8 mouse cellular contexts compared by ENCODE assay signal in the genomic region with DNA sequence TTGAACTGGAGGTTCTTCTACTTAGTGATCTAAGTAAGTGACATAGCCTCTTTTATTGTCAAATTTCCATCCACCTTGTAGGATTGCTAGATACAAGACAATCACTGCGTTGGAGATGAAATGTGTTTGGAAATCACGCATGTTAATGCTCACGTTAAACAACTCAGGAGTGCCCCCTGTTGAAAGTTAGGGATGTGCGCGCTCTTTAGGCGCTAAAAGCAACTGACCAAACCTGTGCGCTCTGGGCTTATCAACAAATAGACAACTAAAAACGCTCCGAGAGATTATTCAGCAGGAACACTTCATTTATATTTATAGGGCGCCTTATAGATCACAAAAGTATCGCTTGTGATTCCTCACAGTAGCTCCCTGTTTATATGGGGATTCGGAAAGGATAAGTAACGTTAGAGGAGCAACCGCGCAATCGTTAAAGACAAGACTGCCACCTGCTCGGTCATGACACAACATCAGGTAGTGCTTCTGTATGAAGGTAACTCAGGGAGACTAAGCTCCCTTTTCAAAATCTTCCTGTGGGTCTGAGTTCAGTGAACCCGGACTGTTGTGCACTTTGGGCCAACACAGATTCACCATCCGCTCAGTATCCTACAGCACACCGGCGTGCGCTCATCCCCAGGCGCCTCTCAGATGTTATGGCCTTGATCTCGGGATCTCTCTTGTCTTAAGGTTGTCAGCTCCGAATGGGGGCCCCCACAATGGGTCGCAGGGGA. TPM values are rescaled to one million over a fixed set of nuclear protein-coding genes. Genes with fewer than 3 reads are reported as not detected.
DNase-seq lines count a peak whose midpoint lies in the region; ATAC-seq and TF ChIP-seq lines count a peak whose summit lies in the region.

No protein-coding gene starts in this region.

- H3K4me3 ChIP-seq in ES-E14 (ENCODE audit: insufficient read depth in 1 of 2, low read depth in 1 of 2, low read length in 2 of 2, poor library complexity in 1 of 2, severe bottlenecking in 1 of 2), result peak overlapping the region; percentile 44 to 75
- peak overlapping the region; percentile 80 for H3K4me3 ChIP-seq in liver, embryonic 15.5 days (replicated peaks)

- no peaks in the 10 kb centered on the region for H3K9me3 ChIP-seq in ES-E14 (ENCODE audit: control insufficient read depth, insufficient read depth, low read depth, low read length)
- no peaks in the 10 kb centered on the region for H3K9me3 ChIP-seq in liver, embryonic 15.5 days (replicated peaks)

- H3K27ac ChIP-seq in ES-E14 (ENCODE audit: insufficient read depth, low read depth, low read length, poor library complexity, severe bottlenecking), result no peak overlapping the region
- H3K27ac ChIP-seq in liver, embryonic 15.5 days (replicated peaks), result peak overlapping the region; percentile 79

- 1% methylated on average over 26 of the region's 26 CpGs for WGBS in liver, embryonic 15.5 days (ENCODE audit: insufficient replicate concordance)

- H3K4me2 ChIP-seq in liver, embryonic 15.5 days, result peak overlapping the region; percentile 88

- no peak for ATAC-seq in liver, embryonic 15.5 days (ENCODE audit: insufficient read depth)

- H3K9ac ChIP-seq in ES-E14 (ENCODE audit: insufficient read depth, low read depth, low read length, poor library complexity, severe bottlenecking), result peak overlapping the region; percentile 47; the same call in 1 of the 2 replicates
- H3K9ac ChIP-seq in liver, embryonic 15.5 days, result peak overlapping the region; percentile 84

- H3K36me3 ChIP-seq in ES-E14 (ENCODE audit: control insufficient read depth, insufficient read depth, low read length, poor library complexity, severe bottlenecking), result peaks cover 17% of the 10 kb centered on the region
- peaks cover 20% of the 10 kb centered on the region for H3K36me3 ChIP-seq in liver, embryonic 15.5 days (replicated peaks)

- peaks cover 6 to 17% of the 10 kb centered on the region in 2 experiments; a peak in 3 of 4 replicates for H3K4me1 ChIP-seq in ES-E14 (ENCODE audit: control insufficient read depth in 2 of 2, insufficient read depth in 2 of 2, low read length in 2 of 2, poor library complexity in 1 of 2)
- peaks cover 26% of the 10 kb centered on the region for H3K4me1 ChIP-seq in liver, embryonic 15.5 days (replicated peaks)

- peak; percentile 80 for DNase-seq in 416B (ENCODE audit: low read depth)
- DNase-seq in ES-E14 (ENCODE audit: low read depth, low spot score), result peak; percentile 68
- peak; percentile 66 to 80 for DNase-seq in cerebellum, postnatal 25 days
- DNase-seq in heart, adult 8-10 months (ENCODE audit: low spot score), result peak; percentile 79
- peak; percentile 62 to 66 for DNase-seq in kidney, adult 8-10 months
- peak; percentile 61 to 70 for DNase-seq in natural killer cell, adult 2 months (ENCODE audit: low spot score in 2 of 2)
- DNase-seq in gastrocnemius, postnatal 4 days (ENCODE audit: low spot score in 2 of 2), result no peak

- in situ Hi-C loops in ES-E14 (cut with MboI; ENCODE audit: low sequenced_read_pairs in 2 of 2, unreplicated experiment in 2 of 2), result no loop called here

- H3K27me3 ChIP-seq in liver, embryonic 15.5 days, result no peaks in the 10 kb centered on the region

TF ChIP-seq in ES-E14, 5 proteins besides CTCF, POLR2A, EP300 and RAD21:
- TF ChIP-seq MAFK (IDR thresholded peaks at IDR 0.05; ENCODE audit: insufficient read depth, low read depth, low read length) (no peak), ZC3H11A (IDR thresholded peaks at IDR 0.05; ENCODE audit: borderline replicate concordance, low read depth, low read length) (no peak), ZNF384 (IDR thresholded peaks at IDR 0.05; ENCODE audit: low read depth, low read length) (no peak), HCFC1 (IDR thresholded peaks at IDR 0.05; ENCODE audit: borderline replicate concordance, insufficient read depth, low read length) (no peak), CHD2 (IDR thresholded peaks at IDR 0.05; ENCODE audit: low read depth, low read length) (no peak)

RNA-seq across cellular contexts. Expression of a gene that starts 0.7 kb away (rescaled TPM):
- 116 and 119 TPM in 2 replicates for total RNA-seq in ES-E14 (2012; rRNA removed)
- total RNA-seq in heart, adult 8-10 months (2022), result 10 to 100 TPM; 21.1 to 25.4 (median 21.4) TPM
- 25.5 and 27.3 TPM in 2 replicates for polyA plus RNA-seq in liver, embryonic 15.5 days (2015; fragmentation: Nextera tagmentation; extraction: Ambion mirVana)
- 10 to 100 TPM; 24.8 to 25.8 TPM for total RNA-seq in gastrocnemius, postnatal 4 days (2021)

RNA-seq across cellular contexts. Expression of a gene that starts 9.7 kb away (rescaled TPM):
- 0.22 and 0.32 TPM in 2 replicates for total RNA-seq in ES-E14 (2012; rRNA removed)
- 1 to 10 TPM in 3 of 4 experiments, under 1 TPM in 1; 0.54 to 2.1 (median 1.1) TPM for total RNA-seq in heart, adult 8-10 months (2022)
- 0.30 and 0.81 TPM in 2 replicates for polyA plus RNA-seq in liver, embryonic 15.5 days (2015; fragmentation: Nextera tagmentation; extraction: Ambion mirVana)
- under 1 TPM in 1 of 2 experiments, not detected in 1; 0.59 TPM for total RNA-seq in gastrocnemius, postnatal 4 days (2021)

RNA-seq across cellular contexts. Expression of a gene that starts 29.3 kb away (rescaled TPM):
- total RNA-seq in ES-E14 (2012; rRNA removed), result 8.5 and 12.1 TPM in 2 replicates
- total RNA-seq in heart, adult 8-10 months (2022), result 10 to 100 TPM in 3 of 4 experiments, 1 to 10 TPM in 1; 7.0 to 23.9 (median 12.6) TPM
- polyA plus RNA-seq in liver, embryonic 15.5 days (2015; fragmentation: Nextera tagmentation; extraction: Ambion mirVana), result 0.68 and 0.83 TPM in 2 replicates
- 10 to 100 TPM; 25.3 to 26.0 TPM for total RNA-seq in gastrocnemius, postnatal 4 days (2021)

RNA-seq across cellular contexts. Expression of a gene that starts 59.4 kb away (rescaled TPM):
- 10.8 and 12.9 TPM in 2 replicates for total RNA-seq in ES-E14 (2012; rRNA removed)
- 10 to 100 TPM in 1 of 4 experiments, 1 to 10 TPM in 3; 7.6 to 10.2 (median 9.5) TPM for total RNA-seq in heart, adult 8-10 months (2022)
- 0.37 and 0.46 TPM in 2 replicates for polyA plus RNA-seq in liver, embryonic 15.5 days (2015; fragmentation: Nextera tagmentation; extraction: Ambion mirVana)
- 10 to 100 TPM; 14.1 to 14.7 TPM for total RNA-seq in gastrocnemius, postnatal 4 days (2021)

Comparison
In these comparisons a context has a peak if more than half of its experiments do, and no peak if none do; other contexts are left out.
1. DNase-seq: peak in 416B (single experiment), ES-E14 (single experiment), cerebellum, postnatal 25 days (2 of 2), heart, adult 8-10 months (single experiment), kidney, adult 8-10 months (2 of 2) and natural killer cell, adult 2 months (2 of 2); none in gastrocnemius, postnatal 4 days (0 of 2).